Mouse (Mus musculus) C2C12 (cell line): Measurements from ENCODE around the gene F2. TPM values are rescaled to one million over a fixed set of nuclear protein-coding genes. Genes with fewer than 3 reads are reported as not detected.

Experiments
- H3K27me3 ChIP-seq: one replicate; pipeline ENCODE4 v1.6.1; 2011; ENCODE audit not compliant: control insufficient read depth, insufficient read depth, insufficient read length
- H3K36me3 ChIP-seq: one replicate; pipeline ENCODE4 v1.6.1; 2011; ENCODE audit not compliant: control insufficient read depth, insufficient read depth
- H3K4me3 ChIP-seq: one replicate; pipeline ENCODE4 v1.5.1; 2011; ENCODE audit warnings: mild to moderate bottlenecking, control low read depth; ENCODE audit not compliant: poor library complexity, insufficient read depth, severe bottlenecking
- H3K79me2 ChIP-seq: one replicate; pipeline ENCODE4 v1.6.1; 2011; ENCODE audit not compliant: control insufficient read depth, insufficient read depth
- H3K79me3 ChIP-seq: one replicate; pipeline ENCODE4 v1.6.1; 2011; ENCODE audit warnings: low read depth, control low read depth
- H3ac ChIP-seq: one replicate; pipeline ENCODE3; 2011; ENCODE audit warnings: low read depth; ENCODE audit not compliant: control insufficient read depth, insufficient read length
- CEBPB ChIP-seq: IDR thresholded peaks from one replicate; pipeline ENCODE4 v1.6.1; 2011; ENCODE audit warnings: low read depth, mild to moderate bottlenecking, control low read depth, moderate library complexity
- CTCF ChIP-seq: IDR thresholded peaks from one replicate; pipeline ENCODE4 v1.5.1; 2011; ENCODE audit not compliant: control insufficient read depth, insufficient read depth, insufficient read length
- FOSL1 ChIP-seq: IDR thresholded peaks from one replicate; pipeline ENCODE4 v1.8.0; 2011; ENCODE audit warnings: mild to moderate bottlenecking, low read length; ENCODE audit not compliant: poor library complexity, insufficient read depth, severe bottlenecking
- MAX ChIP-seq: IDR thresholded peaks from one replicate; pipeline ENCODE4 v1.6.1; 2011; ENCODE audit warnings: mild to moderate bottlenecking, control low read depth
- MYOD1 ChIP-seq: IDR thresholded peaks from one replicate; pipeline ENCODE4 v1.6.1; 2011; ENCODE audit warnings: low read depth; ENCODE audit not compliant: control insufficient read depth, insufficient read length
- MYOG ChIP-seq: IDR thresholded peaks from one replicate; pipeline ENCODE4 v1.6.1; 2011; ENCODE audit not compliant: control insufficient read depth, insufficient read length; ENCODE audit errors: extremely low read depth
- USF1 ChIP-seq: IDR thresholded peaks from one replicate; pipeline ENCODE4 v1.6.1; 2011; ENCODE audit warnings: low read depth, mild to moderate bottlenecking, control low read depth, moderate library complexity
- polyA plus RNA-seq: library from polyadenylated mRNA; unstranded; fragments of >200 nt; fragmentation: generic; extraction: Trizol; gene quantifications from one replicate; pipeline ENCODE4 v1.2.1, GENCODE M21; 2012; ENCODE audit warnings: missing spikeins

Gene F2
- polyA plus RNA-seq, 1 experiment = 0.04 TPM

GRCm38 (mm10) chr2:91660981-91661380 is 24.8 kb upstream of the F2 start:
- Histone ChIP-seq H3K79me3 (no peaks in the 10 kb centered on the region), H3K79me2 (no peaks in the 10 kb centered on the region), H3K36me3 (peaks cover 62% of the 10 kb centered on the region), H3K27me3 (no peaks in the 10 kb centered on the region), H3ac (no peak overlapping the region), H3K4me3 (no peak overlapping the region)
- TF ChIP-seq CEBPB (no peak), MAX (no peak), CTCF (no peak), MYOG (no peak), USF1 (no peak), FOSL1 (no peak), MYOD1 (no peak)

GRCm38 (mm10) chr2:91659657-91660056 is 23.4 kb upstream of the F2 start:
- Histone ChIP-seq H3K79me2 (no peaks in the 10 kb centered on the region), H3K4me3 (no peak overlapping the region), H3K36me3 (peaks cover 68% of the 10 kb centered on the region), H3ac (no peak overlapping the region), H3K27me3 (no peaks in the 10 kb centered on the region), H3K79me3 (no peaks in the 10 kb centered on the region)
- TF ChIP-seq CEBPB (no peak), FOSL1 (no peak), USF1 (no peak), MAX (no peak), MYOD1 (no peak), MYOG (no peak), CTCF (no peak)

GRCm38 (mm10) chr2:91656774-91657173 is 20.6 kb upstream of the F2 start:
- no peak for TF ChIP-seq FOSL1
- TF ChIP-seq MYOD1 = no peak
- TF ChIP-seq MYOG = no peak
- no peak for TF ChIP-seq CTCF
- TF ChIP-seq MAX = no peak
- Histone ChIP-seq H3ac (no peak overlapping the region), H3K79me2 (peaks cover 27% of the 10 kb centered on the region), H3K4me3 (no peak overlapping the region), H3K36me3 (peaks cover 73% of the 10 kb centered on the region), H3K27me3 (no peaks in the 10 kb centered on the region), H3K79me3 (peaks cover 4% of the 10 kb centered on the region)

GRCm38 (mm10) chr2:91655827-91656226 is 19.6 kb upstream of the F2 start:
- peaks cover 67% of the 10 kb centered on the region for H3K36me3 ChIP-seq
- TF ChIP-seq MYOG (no peak), CEBPB (no peak), FOSL1 (no peak), USF1 (no peak), CTCF (no peak), MYOD1 (no peak), MAX (no peak)
- no peaks in the 10 kb centered on the region for H3K27me3 ChIP-seq
- peaks cover 37% of the 10 kb centered on the region for H3K79me2 ChIP-seq
- no peak overlapping the region for H3ac ChIP-seq
- H3K79me3 ChIP-seq = peaks cover 7% of the 10 kb centered on the region
- H3K4me3 ChIP-seq = no peak overlapping the region

GRCm38 (mm10) chr2:91655388-91655787 is 19.2 kb upstream of the F2 start:
- TF ChIP-seq CTCF = no peak
- TF ChIP-seq CEBPB = no peak
- TF ChIP-seq MYOG = no peak
- TF ChIP-seq MYOD1 = no peak
- TF ChIP-seq FOSL1 = no peak
- no peak for TF ChIP-seq USF1
- no peak for TF ChIP-seq MAX
- Histone ChIP-seq H3K36me3 (peaks cover 64% of the 10 kb centered on the region), H3K4me3 (no peak overlapping the region), H3ac (no peak overlapping the region), H3K79me2 (peaks cover 41% of the 10 kb centered on the region), H3K79me3 (peaks cover 11% of the 10 kb centered on the region), H3K27me3 (no peaks in the 10 kb centered on the region)

GRCm38 (mm10) chr2:91652863-91653262 is 16.6 kb upstream of the F2 start:
- H3ac ChIP-seq = no peak overlapping the region
- peaks cover 63% of the 10 kb centered on the region for H3K79me2 ChIP-seq
- H3K79me3 ChIP-seq = peaks cover 27% of the 10 kb centered on the region
- no peaks in the 10 kb centered on the region for H3K27me3 ChIP-seq
- TF ChIP-seq CTCF (no peak), FOSL1 (no peak), USF1 (no peak), CEBPB (no peak), MYOD1 (no peak), MYOG (no peak), MAX (no peak)
- peaks cover 51% of the 10 kb centered on the region for H3K36me3 ChIP-seq
- H3K4me3 ChIP-seq = no peak overlapping the region
